Mouse (Mus musculus) small intestine, adult 10 weeks (tissue): Measurements from ENCODE around the gene Gm10553. TPM values are rescaled to one million over a fixed set of nuclear protein-coding genes. Genes with fewer than 3 reads are reported as not detected.

Experiments used
- polyA plus RNA-seq: library from polyadenylated mRNA; stranded (reverse); fragments of 350-450 nt; fragmentation: Illumina TruSeq; extraction: RNeasy Lipid Tissue Mini Kit (QIAGEN cat#74804); gene quantifications from one replicate; pipeline ENCODE4 v1.2.3, GENCODE M21; 2014; ENCODE audit warnings: low replicate concordance

Gene Gm10553
- polyA plus RNA-seq, result not detected

DNA sequence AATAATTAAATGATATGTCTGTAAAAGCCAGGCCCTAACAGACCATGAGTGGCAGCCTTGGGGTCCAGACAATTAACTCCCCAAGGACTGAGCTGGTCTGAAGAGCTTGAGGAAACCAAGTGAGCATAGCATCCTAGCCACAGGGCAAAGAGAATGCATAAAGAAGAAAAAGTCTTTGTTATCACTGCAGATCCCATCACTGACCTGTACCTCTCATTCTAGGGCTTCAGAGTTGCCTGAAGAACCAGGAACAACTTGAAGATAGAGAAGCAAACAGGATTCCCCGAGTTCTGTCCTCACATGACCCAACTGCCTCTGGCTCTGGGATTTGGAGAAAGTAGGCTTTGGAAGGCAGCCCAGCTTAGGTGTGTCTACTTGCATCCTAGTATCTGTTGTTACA, at the start of gene Gm10553:
Gm10553 (plus strand) TSS at position 301 of the 400 bp plus-strand sequence.

DNA sequence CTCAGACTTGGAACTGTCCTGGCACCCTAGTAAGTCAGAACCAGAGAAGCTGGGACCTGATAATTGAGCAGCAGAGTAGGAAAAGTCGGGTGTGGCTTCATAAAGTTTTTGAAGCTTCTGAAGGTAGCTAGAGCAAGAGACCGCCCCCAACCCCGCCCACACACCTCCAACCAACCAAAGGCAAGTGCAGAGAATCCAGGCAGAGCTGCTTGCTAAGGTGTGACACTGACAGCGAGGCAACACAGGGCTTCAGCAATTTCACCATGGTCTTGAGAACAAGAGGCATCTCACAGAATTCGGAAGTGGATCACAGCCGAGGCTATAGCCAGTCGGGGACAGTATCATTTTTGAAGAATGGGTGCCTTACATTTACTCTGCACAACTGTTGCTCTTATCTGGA, 9.8 kb downstream of the Gm10553 start, which contains the start of gene A530032D15Rik:
A530032D15Rik (minus strand) TSS at position 101 of the 400 bp plus-strand sequence.

Other genes starting within 250 kb of the Gm10553 start
- gene Slc16a14, start 165.0 kb upstream of the Gm10553 start, polyA plus RNA-seq, result not detected
- not detected for gene A530032D15Rik, start 9.7 kb downstream of the Gm10553 start, polyA plus RNA-seq
- 13.8 TPM for gene C130026I21Rik, start 170.4 kb downstream of the Gm10553 start, polyA plus RNA-seq